Mouse (Mus musculus): Measurements from ENCODE around the gene Otos.

GRCm38 (mm10) chr1:92647026-92647425 lies 1.6 kb downstream of the Otos start:
- TF ChIP-seq USF1 (IDR thresholded peaks at IDR 0.05; ENCODE audit: low read depth) (no peak), CTCF (IDR thresholded peaks at IDR 0.05; ENCODE audit: control insufficient read depth, insufficient read depth, insufficient read length) (no peak), CEBPB (IDR thresholded peaks at IDR 0.05; ENCODE audit: low read depth) (no peak), MAX (IDR thresholded peaks at IDR 0.05) (no peak), FOSL1 (IDR thresholded peaks at IDR 0.05; ENCODE audit: insufficient read depth, low read length, poor library complexity, severe bottlenecking) (no peak), MYOD1 (IDR thresholded peaks at IDR 0.05; ENCODE audit: control insufficient read depth, insufficient read length, low read depth) (no peak)
